Mouse (Mus musculus): Measurements from ENCODE around the gene Rcsd1.

DNA sequence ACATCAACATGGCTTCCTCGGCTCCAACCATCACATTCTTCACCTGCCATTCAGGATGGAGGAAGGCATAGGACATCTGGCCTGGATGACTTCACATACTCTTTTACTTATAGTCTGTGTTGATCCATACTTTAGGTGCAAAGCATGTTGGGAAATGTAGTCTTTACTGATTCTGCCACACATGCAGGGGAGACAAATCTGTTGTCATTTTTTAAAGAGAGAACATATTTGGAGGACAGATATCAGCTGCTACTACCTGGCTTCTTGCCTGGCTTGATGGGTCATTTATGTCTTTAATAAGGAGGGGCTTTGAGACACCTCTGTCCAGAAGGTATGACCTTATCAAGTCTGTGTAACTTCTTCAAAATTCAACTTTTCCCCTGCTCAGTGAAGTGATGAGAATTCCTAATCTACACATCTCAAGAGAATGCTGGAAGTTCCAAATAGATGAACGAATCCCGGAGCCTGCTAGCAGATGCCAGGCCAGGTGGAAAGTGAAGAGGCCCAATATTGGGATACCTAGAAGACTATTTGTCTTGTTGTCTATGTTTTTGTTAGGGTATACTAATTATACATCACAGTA lies 18.6 kb upstream of the Rcsd1 start:
- TF ChIP-seq POLR2A (IDR thresholded peaks at IDR 0.05; ENCODE audit: insufficient read length, low read depth) (no peak), MAX (IDR thresholded peaks at IDR 0.05; ENCODE audit: low read depth) (no peak), USF1 (IDR thresholded peaks at IDR 0.05; ENCODE audit: low read depth) (no peak), CEBPB (IDR thresholded peaks at IDR 0.05; ENCODE audit: insufficient read depth, poor library complexity, severe bottlenecking) (no peak), E2F4 (IDR thresholded peaks at IDR 0.05; ENCODE audit: insufficient read depth) (no peak), POLR2AphosphoS2 (IDR thresholded peaks at IDR 0.05; ENCODE audit: insufficient read length, low read depth) (no peak), SRF (IDR thresholded peaks at IDR 0.05; ENCODE audit: control insufficient read depth, insufficient read length, low read depth) (no peak)

Data from myocyte (in vitro differentiated cells).